Mouse (Mus musculus): ENCODE results near the gene Kif1b. TPM values are rescaled to one million over a fixed set of nuclear protein-coding genes. Genes with fewer than 3 reads are reported as not detected.
A peak's percentile ranks its signal among the peaks of the same experiment; 100 is the strongest.

Kif1b gene
- polyA plus RNA-seq, 1 experiment from 2014 or later, result 67.2 TPM

- Histone ChIP-seq H3K4me1 (ENCODE audit: control insufficient read depth, insufficient read depth, low read length) (no peaks in the 10 kb centered on the region), H3K36me3 (ENCODE audit: control insufficient read depth, insufficient read depth, low read length) (peaks cover 21% of the 10 kb centered on the region), H3K9ac (ENCODE audit: low read depth, low read length) (no peak overlapping the region), H3K4me2 (ENCODE audit: low read depth, low read length) (no peak overlapping the region), H3K9me3 (ENCODE audit: control insufficient read depth, low read length) (no peaks in the 10 kb centered on the region), H3K27ac (replicated peaks; ENCODE audit: low read depth, low read length) (no peak overlapping the region), H3K27me3 (replicated peaks; ENCODE audit: control insufficient read depth, insufficient read depth, low read length) (no peaks in the 10 kb centered on the region), H3K4me3 (ENCODE audit: low read depth, low read length) (no peak overlapping the region)
- WGBS, result 73% methylated on average over 16 of the region's 16 CpGs
- ATAC-seq (ENCODE audit: low read depth), result no peak
- DNase-seq (ENCODE audit: low spot score), result no peak
Measured at GRCm38 (mm10) chr4:149323730-149324129, 16.2 kb upstream of the Kif1b start.

- peaks cover 12% of the 10 kb centered on the region for H3K36me3 ChIP-seq (ENCODE audit: control insufficient read depth, insufficient read depth, low read length)
- no peak overlapping the region for H3K9ac ChIP-seq (ENCODE audit: low read depth, low read length)
- ATAC-seq (ENCODE audit: low read depth) (no peak), DNase-seq (ENCODE audit: low spot score) (no peak)
- no peak overlapping the region for H3K4me2 ChIP-seq (ENCODE audit: low read depth, low read length)
- WGBS, result 61% methylated on average over 6 of the region's 6 CpGs
- no peaks in the 10 kb centered on the region for H3K27me3 ChIP-seq (replicated peaks; ENCODE audit: control insufficient read depth, insufficient read depth, low read length)
- no peak overlapping the region for H3K4me3 ChIP-seq (ENCODE audit: low read depth, low read length)
- no peaks in the 10 kb centered on the region for H3K4me1 ChIP-seq (ENCODE audit: control insufficient read depth, insufficient read depth, low read length)
- H3K27ac ChIP-seq (replicated peaks; ENCODE audit: low read depth, low read length), result no peak overlapping the region
- no peaks in the 10 kb centered on the region for H3K9me3 ChIP-seq (ENCODE audit: control insufficient read depth, low read length)
Measured at GRCm38 (mm10) chr4:149322718-149323117, 15.2 kb upstream of the Kif1b start.

DNA sequence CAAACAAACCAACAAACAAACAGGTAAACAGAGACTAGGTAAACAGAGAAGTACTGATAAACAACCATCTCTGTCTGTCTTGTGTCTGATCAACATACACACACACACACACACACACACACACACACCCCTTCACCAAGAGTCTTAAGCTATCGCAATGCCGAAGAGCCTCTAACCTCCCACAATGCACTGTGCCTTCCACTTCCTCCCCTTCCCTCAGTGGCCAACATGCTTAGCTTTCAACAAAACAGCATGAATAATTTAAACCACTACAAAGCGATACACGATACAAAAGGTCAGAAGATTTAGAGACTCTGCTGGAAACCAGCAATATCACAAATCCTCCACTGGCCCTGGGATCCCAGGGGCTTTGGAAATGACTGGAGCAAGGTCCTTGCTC lies 14.8 kb upstream of the Kif1b start:
- Histone ChIP-seq H3K36me3 (ENCODE audit: control insufficient read depth, insufficient read depth, low read length) (peaks cover 8% of the 10 kb centered on the region), H3K9me3 (ENCODE audit: control insufficient read depth, low read length) (no peaks in the 10 kb centered on the region), H3K4me2 (ENCODE audit: low read depth, low read length) (no peak overlapping the region), H3K9ac (ENCODE audit: low read depth, low read length) (no peak overlapping the region), H3K27me3 (replicated peaks; ENCODE audit: control insufficient read depth, insufficient read depth, low read length) (no peaks in the 10 kb centered on the region), H3K4me1 (ENCODE audit: control insufficient read depth, insufficient read depth, low read length) (no peaks in the 10 kb centered on the region), H3K27ac (replicated peaks; ENCODE audit: low read depth, low read length) (no peak overlapping the region), H3K4me3 (ENCODE audit: low read depth, low read length) (no peak overlapping the region)
- DNase-seq (ENCODE audit: low spot score), result no peak
- WGBS, result 65% methylated on average over 4 of the region's 4 CpGs
- ATAC-seq (ENCODE audit: low read depth), result no peak

DNA sequence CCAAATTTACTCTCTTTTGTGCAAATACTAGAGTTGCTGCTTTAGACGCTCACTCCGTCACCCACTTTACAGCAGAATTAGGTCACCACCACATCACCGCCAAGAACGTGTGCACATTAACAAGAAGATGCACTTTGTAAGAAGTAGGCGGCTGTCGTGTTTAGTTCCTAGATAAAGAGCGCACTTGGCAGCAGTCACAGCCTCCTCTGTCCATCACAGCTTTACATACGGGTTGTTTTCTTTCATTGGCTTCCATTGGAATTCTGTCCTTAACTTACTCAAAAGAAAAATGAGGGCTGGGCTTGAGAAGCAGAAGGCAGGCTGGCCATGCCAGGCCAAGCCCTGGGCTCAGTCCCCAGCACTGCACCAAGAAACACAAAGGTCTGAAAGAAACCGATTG lies 11.6 kb upstream of the Kif1b start:
- no peaks in the 10 kb centered on the region for H3K9me3 ChIP-seq (ENCODE audit: control insufficient read depth, low read length)
- no peaks in the 10 kb centered on the region for H3K27me3 ChIP-seq (replicated peaks; ENCODE audit: control insufficient read depth, insufficient read depth, low read length)
- 81% methylated on average over 9 of the region's 9 CpGs for WGBS
- 0 out of 2 replicates have a peak, but pooled peaks cover 3% of the 10 kb centered on the region for H3K4me1 ChIP-seq (ENCODE audit: control insufficient read depth, insufficient read depth, low read length)
- no peak overlapping the region for H3K4me3 ChIP-seq (ENCODE audit: low read depth, low read length)
- H3K9ac ChIP-seq (ENCODE audit: low read depth, low read length), result no peak overlapping the region
- no peaks in the 10 kb centered on the region for H3K36me3 ChIP-seq (ENCODE audit: control insufficient read depth, insufficient read depth, low read length)
- no peak overlapping the region for H3K27ac ChIP-seq (replicated peaks; ENCODE audit: low read depth, low read length)
- no peak for ATAC-seq (ENCODE audit: low read depth)
- no peak for DNase-seq (ENCODE audit: low spot score)
- no peak overlapping the region for H3K4me2 ChIP-seq (ENCODE audit: low read depth, low read length)

DNA sequence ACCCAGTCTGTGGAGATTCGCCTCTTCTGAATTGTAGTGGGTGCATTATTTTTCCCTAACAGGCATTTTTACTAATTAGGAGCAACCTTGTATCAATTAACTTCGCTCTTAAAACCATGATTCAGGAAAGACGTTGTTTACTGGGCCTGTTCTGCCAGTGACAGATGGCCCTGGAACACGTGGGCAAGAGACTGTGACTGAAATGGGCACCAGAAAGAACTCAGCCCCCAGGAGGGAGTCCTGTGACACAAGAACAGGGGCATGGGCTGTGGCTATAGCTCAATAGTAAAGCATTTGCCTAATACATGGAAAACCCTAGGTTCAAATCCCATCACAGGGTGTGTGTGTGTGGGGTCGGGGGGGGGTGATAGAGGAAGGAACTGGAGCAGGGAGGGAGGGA lies 9.9 kb upstream of the Kif1b start:
- no peak overlapping the region for H3K9ac ChIP-seq (ENCODE audit: low read depth, low read length)
- no peaks in the 10 kb centered on the region for H3K27me3 ChIP-seq (replicated peaks; ENCODE audit: control insufficient read depth, insufficient read depth, low read length)
- 41% methylated on average over 5 of the region's 5 CpGs for WGBS
- ATAC-seq (ENCODE audit: low read depth) (no peak), DNase-seq (ENCODE audit: low spot score) (no peak)
- H3K4me2 ChIP-seq (ENCODE audit: low read depth, low read length), result no peak overlapping the region
- H3K36me3 ChIP-seq (ENCODE audit: control insufficient read depth, insufficient read depth, low read length), result no peaks in the 10 kb centered on the region
- H3K27ac ChIP-seq (replicated peaks; ENCODE audit: low read depth, low read length), result no peak overlapping the region
- H3K9me3 ChIP-seq (ENCODE audit: control insufficient read depth, low read length), result no peaks in the 10 kb centered on the region
- 0 out of 2 replicates have a peak, but pooled peaks cover 3% of the 10 kb centered on the region for H3K4me1 ChIP-seq (ENCODE audit: control insufficient read depth, insufficient read depth, low read length)
- no peak overlapping the region for H3K4me3 ChIP-seq (ENCODE audit: low read depth, low read length)

GRCm38 (mm10) chr4:149314275-149314837 lies 6.9 kb upstream of the Kif1b start:
- 79% methylated on average over 11 of the region's 11 CpGs for WGBS
- H3K4me1 ChIP-seq (ENCODE audit: control insufficient read depth, insufficient read depth, low read length), result 0 out of 2 replicates have a peak, but pooled peaks cover 3% of the 10 kb centered on the region
- H3K27me3 ChIP-seq (replicated peaks; ENCODE audit: control insufficient read depth, insufficient read depth, low read length), result no peaks in the 10 kb centered on the region
- H3K36me3 ChIP-seq (ENCODE audit: control insufficient read depth, insufficient read depth, low read length), result no peaks in the 10 kb centered on the region
- H3K9ac ChIP-seq (ENCODE audit: low read depth, low read length), result no peak overlapping the region
- DNase-seq (ENCODE audit: low spot score) (peak; percentile 49), ATAC-seq (ENCODE audit: low read depth) (no peak)
- H3K9me3 ChIP-seq (ENCODE audit: control insufficient read depth, low read length), result no peaks in the 10 kb centered on the region
- no peak overlapping the region for H3K4me3 ChIP-seq (ENCODE audit: low read depth, low read length)
- no peak overlapping the region for H3K4me2 ChIP-seq (ENCODE audit: low read depth, low read length)
- H3K27ac ChIP-seq (replicated peaks; ENCODE audit: low read depth, low read length), result no peak overlapping the region

DNA sequence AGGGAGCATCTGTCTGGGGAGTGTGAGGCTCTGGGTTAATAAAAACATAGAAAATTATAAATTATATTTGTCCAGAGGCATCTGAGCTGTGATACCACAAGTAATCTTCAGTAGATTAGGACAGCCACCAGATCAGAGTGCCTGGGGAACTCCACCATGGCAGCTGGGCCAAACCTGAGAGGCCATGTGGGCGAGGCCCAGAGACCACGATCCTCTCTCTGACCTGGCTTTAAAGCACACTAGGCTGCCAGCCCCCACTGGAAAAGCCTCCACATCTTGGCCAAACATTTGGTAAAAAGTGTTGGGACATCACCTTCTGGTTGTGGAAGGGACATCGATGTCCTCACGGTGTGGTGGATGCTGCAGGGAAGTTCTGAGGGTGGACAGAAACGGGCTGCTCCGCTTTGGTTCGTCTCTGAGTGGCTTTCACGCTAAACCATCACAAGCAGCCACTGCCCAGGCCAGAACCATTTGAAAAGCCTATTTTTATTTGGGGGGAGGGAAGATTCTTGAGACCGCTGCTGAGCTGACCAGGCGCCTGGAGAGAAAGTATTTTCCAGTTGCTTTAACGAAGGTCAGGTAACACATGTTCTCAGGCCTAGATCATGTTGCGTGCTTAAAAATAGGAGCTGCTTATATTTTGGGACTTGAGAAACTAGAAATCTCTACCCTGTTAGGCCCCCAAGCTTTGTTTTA lies 6.2 kb upstream of the Kif1b start:
- Histone ChIP-seq H3K27ac (replicated peaks; ENCODE audit: low read depth, low read length) (0 out of 2 replicates have a peak overlapping the region, but pooled peaks have one; percentile 8), H3K4me2 (ENCODE audit: low read depth, low read length) (no peak overlapping the region), H3K4me1 (ENCODE audit: control insufficient read depth, insufficient read depth, low read length) (0 out of 2 replicates have a peak, but pooled peaks cover 3% of the 10 kb centered on the region), H3K9me3 (ENCODE audit: control insufficient read depth, low read length) (no peaks in the 10 kb centered on the region), H3K9ac (ENCODE audit: low read depth, low read length) (no peak overlapping the region), H3K36me3 (ENCODE audit: control insufficient read depth, insufficient read depth, low read length) (no peaks in the 10 kb centered on the region), H3K27me3 (replicated peaks; ENCODE audit: control insufficient read depth, insufficient read depth, low read length) (no peaks in the 10 kb centered on the region), H3K4me3 (ENCODE audit: low read depth, low read length) (no peak overlapping the region)
- WGBS, result 69% methylated on average over 12 of the region's 12 CpGs
- peak; percentile 47; the same call in 1 of the 2 replicates for ATAC-seq (ENCODE audit: low read depth)
- DNase-seq (ENCODE audit: low spot score), result peak; percentile 29

DNA sequence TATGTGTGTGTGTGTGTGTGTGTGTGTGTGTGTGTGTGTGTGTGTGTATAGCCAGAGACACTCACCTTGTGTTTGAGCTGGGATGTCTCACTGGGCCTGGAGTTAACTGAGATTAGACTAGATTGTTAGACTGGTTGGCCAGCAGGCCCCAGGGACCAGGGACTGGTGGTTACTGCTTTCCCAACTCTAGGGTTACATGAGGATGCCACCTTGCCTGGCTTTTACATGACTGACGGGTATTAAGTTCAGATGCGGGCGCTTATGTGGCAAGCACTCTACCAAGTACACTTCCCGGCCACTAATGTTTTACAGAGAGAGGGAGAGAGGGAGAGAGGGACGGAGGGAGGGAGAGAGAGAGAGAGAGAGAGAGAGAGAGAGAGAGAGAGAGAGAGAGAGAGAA lies 4.5 kb upstream of the Kif1b start:
- H3K36me3 ChIP-seq (ENCODE audit: control insufficient read depth, insufficient read depth, low read length), result no peaks in the 10 kb centered on the region
- H3K9ac ChIP-seq (ENCODE audit: low read depth, low read length), result no peak overlapping the region
- H3K27ac ChIP-seq (replicated peaks; ENCODE audit: low read depth, low read length), result no peak overlapping the region
- WGBS, result 80% methylated on average over 5 of the region's 5 CpGs
- 0 out of 2 replicates have a peak, but pooled peaks cover 3% of the 10 kb centered on the region for H3K4me1 ChIP-seq (ENCODE audit: control insufficient read depth, insufficient read depth, low read length)
- ATAC-seq (ENCODE audit: low read depth) (no peak), DNase-seq (ENCODE audit: low spot score) (no peak)
- no peaks in the 10 kb centered on the region for H3K9me3 ChIP-seq (ENCODE audit: control insufficient read depth, low read length)
- no peaks in the 10 kb centered on the region for H3K27me3 ChIP-seq (replicated peaks; ENCODE audit: control insufficient read depth, insufficient read depth, low read length)
- no peak overlapping the region for H3K4me3 ChIP-seq (ENCODE audit: low read depth, low read length)
- H3K4me2 ChIP-seq (ENCODE audit: low read depth, low read length), result no peak overlapping the region

GRCm38 (mm10) chr4:149308491-149308820 lies 963 bp upstream of the Kif1b start:
- H3K4me3 ChIP-seq (ENCODE audit: low read depth, low read length), result peak overlapping the region; percentile 92
- 60% methylated on average over 3 of the region's 3 CpGs for WGBS
- H3K9ac ChIP-seq (ENCODE audit: low read depth, low read length), result peak overlapping the region; percentile 93
- ATAC-seq (ENCODE audit: low read depth) (no peak), DNase-seq (ENCODE audit: low spot score) (no peak)
- H3K9me3 ChIP-seq (ENCODE audit: control insufficient read depth, low read length), result no peaks in the 10 kb centered on the region
- no peaks in the 10 kb centered on the region for H3K27me3 ChIP-seq (replicated peaks; ENCODE audit: control insufficient read depth, insufficient read depth, low read length)
- peak overlapping the region; percentile 88 for H3K27ac ChIP-seq (replicated peaks; ENCODE audit: low read depth, low read length)
- peak overlapping the region; percentile 90 for H3K4me2 ChIP-seq (ENCODE audit: low read depth, low read length)
- H3K4me1 ChIP-seq (ENCODE audit: control insufficient read depth, insufficient read depth, low read length), result peaks cover 13% of the 10 kb centered on the region
- no peaks in the 10 kb centered on the region for H3K36me3 ChIP-seq (ENCODE audit: control insufficient read depth, insufficient read depth, low read length)
